ENCODE assay signal across 23 mouse cellular contexts in genomic region chr2:137064513-137064912, GRCm38 (mm10). TPM values are rescaled to one million over a fixed set of nuclear protein-coding genes. Genes with fewer than 3 reads are reported as not detected.
DNase-seq lines count a peak whose midpoint lies in the region; ATAC-seq and TF ChIP-seq lines count a peak whose summit lies in the region.
"Had no signal": no experiment of that assay in that cellular context is flagged by ENCODE, and none has a peak within 500 bp of the region (broad histone marks: within the 10 kb centered on the region; RNA-seq: fewer than 3 reads in every experiment).

No protein-coding gene starts in this region.

- peak overlapping the region; percentile 56 for H3K27ac ChIP-seq in hindbrain, embryonic 10.5 days
- no peak overlapping the region for H3K27ac ChIP-seq in hindbrain, embryonic 12.5 days
- no peak overlapping the region for H3K27ac ChIP-seq in midbrain, embryonic 12.5 days (replicated peaks)
- H3K27ac ChIP-seq in midbrain, postnatal 0 days (ENCODE audit: low read depth, low read length), result no peak overlapping the region
- peak overlapping the region; percentile 60 for H3K27ac ChIP-seq in embryonic fibroblast, embryonic 13.5 days (ENCODE audit: insufficient read depth, low read length)
- H3K27ac ChIP-seq in kidney, embryonic 15.5 days, result no peak overlapping the region
- H3K27ac ChIP-seq: embryonic facial prominence, embryonic 12.5 days; forebrain, embryonic 13.5 days; heart, adult 2 months; heart, embryonic 15.5 days; hindbrain, postnatal 0 days had no signal

- no peak overlapping the region for H3K4me3 ChIP-seq in hindbrain, embryonic 10.5 days
- H3K4me3 ChIP-seq in hindbrain, embryonic 12.5 days, result no peak overlapping the region
- no peak overlapping the region for H3K4me3 ChIP-seq in midbrain, embryonic 12.5 days
- H3K4me3 ChIP-seq in midbrain, postnatal 0 days (ENCODE audit: low read depth, low read length), result no peak overlapping the region
- no peak overlapping the region for H3K4me3 ChIP-seq in embryonic fibroblast, embryonic 13.5 days (ENCODE audit: insufficient read depth, low read length)
- H3K4me3 ChIP-seq in kidney, embryonic 15.5 days (replicated peaks), result no peak overlapping the region
- H3K4me3 ChIP-seq: embryonic facial prominence, embryonic 12.5 days; forebrain, embryonic 13.5 days; heart, adult 2 months; heart, embryonic 15.5 days had no signal

- H3K9ac ChIP-seq in hindbrain, embryonic 12.5 days, result no peak overlapping the region
- H3K9ac ChIP-seq in midbrain, embryonic 12.5 days (replicated peaks), result no peak overlapping the region
- H3K9ac ChIP-seq in midbrain, postnatal 0 days (replicated peaks; ENCODE audit: low read length, poor library complexity, severe bottlenecking), result no peak overlapping the region
- H3K9ac ChIP-seq in kidney, embryonic 15.5 days, result no peak overlapping the region
- H3K9ac ChIP-seq: embryonic facial prominence, embryonic 12.5 days; forebrain, embryonic 13.5 days; forebrain, postnatal 0 days; heart, embryonic 15.5 days had no signal

- H3K36me3 ChIP-seq in hindbrain, embryonic 10.5 days, result peaks cover 16% of the 10 kb centered on the region
- no peaks in the 10 kb centered on the region for H3K36me3 ChIP-seq in hindbrain, embryonic 12.5 days
- no peaks in the 10 kb centered on the region for H3K36me3 ChIP-seq in midbrain, embryonic 12.5 days
- no peaks in the 10 kb centered on the region for H3K36me3 ChIP-seq in midbrain, postnatal 0 days (ENCODE audit: insufficient read depth, low read length)
- H3K36me3 ChIP-seq in kidney, embryonic 15.5 days, result no peaks in the 10 kb centered on the region
- H3K36me3 ChIP-seq: embryonic facial prominence, embryonic 12.5 days; heart, embryonic 15.5 days had no signal

- no peak overlapping the region for H3K4me2 ChIP-seq in hindbrain, embryonic 12.5 days (replicated peaks)
- no peak overlapping the region for H3K4me2 ChIP-seq in midbrain, embryonic 12.5 days (replicated peaks)
- no peak overlapping the region for H3K4me2 ChIP-seq in midbrain, postnatal 0 days (ENCODE audit: low read depth, low read length, poor library complexity, severe bottlenecking)
- no peak overlapping the region for H3K4me2 ChIP-seq in kidney, embryonic 15.5 days
- H3K4me2 ChIP-seq: embryonic facial prominence, embryonic 12.5 days; forebrain, embryonic 13.5 days; heart, embryonic 11.5 days; heart, embryonic 15.5 days had no signal

- 69% methylated on average over 3 of the region's 3 CpGs for WGBS in hindbrain, embryonic 10.5 days
- WGBS in hindbrain, embryonic 12.5 days, result 38% methylated on average over 3 of the region's 3 CpGs
- WGBS in midbrain, embryonic 12.5 days, result 41% methylated on average over 3 of the region's 3 CpGs
- 22% methylated on average over 3 of the region's 3 CpGs for WGBS in midbrain, postnatal 0 days
- WGBS in kidney, embryonic 15.5 days, result 56% methylated on average over 3 of the region's 3 CpGs

- no peak for DNase-seq in hindbrain, embryonic 10.5 days (ENCODE audit: low spot score)
- no peak for DNase-seq in midbrain, postnatal 0 days (ENCODE audit: low spot score)
- peak; percentile 26 for DNase-seq in 3T3-L1 (ENCODE audit: low read depth, low spot score)
- DNase-seq in cerebellum, postnatal 25 days, result no peak
- DNase-seq: adrenal gland, adult 2 months; adrenal gland, postnatal 25 days; cerebellum, adult 2 months; cerebellum, postnatal 10 days; forebrain, postnatal 0 days; gastrocnemius, postnatal 14 days; heart, adult 2 months; heart, postnatal 14 days had no signal

- H3K27me3 ChIP-seq in hindbrain, embryonic 10.5 days (ENCODE audit: insufficient read depth, poor library complexity, severe bottlenecking), result no peaks in the 10 kb centered on the region
- no peaks in the 10 kb centered on the region for H3K27me3 ChIP-seq in hindbrain, embryonic 12.5 days
- H3K27me3 ChIP-seq in midbrain, embryonic 12.5 days, result no peaks in the 10 kb centered on the region
- H3K27me3 ChIP-seq in midbrain, postnatal 0 days (ENCODE audit: insufficient read depth, low read length), result no peaks in the 10 kb centered on the region
- no peaks in the 10 kb centered on the region for H3K27me3 ChIP-seq in kidney, embryonic 15.5 days
- H3K27me3 ChIP-seq: embryonic facial prominence, embryonic 12.5 days; forebrain, embryonic 13.5 days; heart, embryonic 15.5 days had no signal

- no peak for TF ChIP-seq POLR2A in embryonic fibroblast, embryonic 13.5 days (IDR thresholded peaks at IDR 0.05; ENCODE audit: low read depth, low read length)

- no peak for ATAC-seq in hindbrain, embryonic 12.5 days (ENCODE audit: low FRiP score)
- ATAC-seq in midbrain, embryonic 12.5 days (ENCODE audit: low FRiP score, low read depth), result peak; percentile 47; the same call in 1 of the 2 replicates
- ATAC-seq in midbrain, postnatal 0 days (ENCODE audit: low FRiP score), result no peak
- ATAC-seq in kidney, embryonic 15.5 days (replicated peaks; ENCODE audit: low FRiP score), result no peak
- ATAC-seq: forebrain, embryonic 13.5 days; forebrain, postnatal 0 days; hindbrain, postnatal 0 days had no signal

- H3K9me3 ChIP-seq in hindbrain, embryonic 10.5 days, result no peaks in the 10 kb centered on the region
- no peaks in the 10 kb centered on the region for H3K9me3 ChIP-seq in hindbrain, embryonic 12.5 days (replicated peaks)
- no peaks in the 10 kb centered on the region for H3K9me3 ChIP-seq in midbrain, embryonic 12.5 days
- no peaks in the 10 kb centered on the region for H3K9me3 ChIP-seq in midbrain, postnatal 0 days (ENCODE audit: low read length)
- H3K9me3 ChIP-seq in kidney, embryonic 15.5 days (replicated peaks), result no peaks in the 10 kb centered on the region
- H3K9me3 ChIP-seq: embryonic facial prominence, embryonic 12.5 days; forebrain, embryonic 13.5 days; heart, embryonic 15.5 days had no signal

- peaks cover 44% of the 10 kb centered on the region for H3K4me1 ChIP-seq in hindbrain, embryonic 10.5 days (replicated peaks)
- H3K4me1 ChIP-seq in hindbrain, embryonic 12.5 days, result peaks cover 15% of the 10 kb centered on the region
- H3K4me1 ChIP-seq in midbrain, embryonic 12.5 days, result peaks cover 15% of the 10 kb centered on the region
- no peaks in the 10 kb centered on the region for H3K4me1 ChIP-seq in midbrain, postnatal 0 days (ENCODE audit: insufficient read depth, low read length)
- H3K4me1 ChIP-seq in embryonic fibroblast, embryonic 13.5 days (ENCODE audit: control insufficient read depth, insufficient read depth, low read length), result peaks cover 24% of the 10 kb centered on the region
- H3K4me1 ChIP-seq in kidney, embryonic 15.5 days, result 0 out of 2 replicates have a peak, but pooled peaks cover 9% of the 10 kb centered on the region
- H3K4me1 ChIP-seq: embryonic facial prominence, embryonic 12.5 days had no signal

- no peak for TF ChIP-seq CTCF in midbrain, postnatal 0 days (IDR thresholded peaks at IDR 0.05)
- TF ChIP-seq CTCF in embryonic fibroblast, embryonic 13.5 days (IDR thresholded peaks at IDR 0.05; ENCODE audit: borderline replicate concordance, insufficient read depth, low read length), result no peak

RNA-seq across cellular contexts. Expression of gene Jag1, which starts 51.9 kb away (rescaled TPM):
- polyA plus RNA-seq in hindbrain, embryonic 10.5 days (2016; fragmentation: Nextera tagmentation; extraction: Ambion mirVana), result 21.2 and 30.5 TPM in 2 replicates
- polyA plus RNA-seq in hindbrain, embryonic 12.5 days (2016; fragmentation: Nextera tagmentation; extraction: Ambion mirVana), result 31.6 and 34.0 TPM in 2 replicates
- 51.2 and 53.0 TPM in 2 replicates for polyA plus RNA-seq in midbrain, embryonic 12.5 days (2016; fragmentation: Nextera tagmentation; extraction: Ambion mirVana)
- 8.7 and 10.1 TPM in 2 replicates for total RNA-seq in midbrain, postnatal 0 days (2014; rRNA removed)
- polyA plus RNA-seq in midbrain, postnatal 0 days (2015; fragmentation: Nextera tagmentation; extraction: Ambion mirVana), result 4.3 and 4.4 TPM in 2 replicates
- 48.2 and 67.6 TPM in 2 replicates for polyA plus RNA-seq in embryonic fibroblast, embryonic 13.5 days (2011; ENCODE audit: insufficient read length, low read depth, missing spikeins)
- 52.2 and 54.6 TPM in 2 replicates for polyA plus RNA-seq in kidney, embryonic 15.5 days (2015; fragmentation: Nextera tagmentation; extraction: Ambion mirVana)
- total RNA-seq: common myeloid progenitor, adult 5-6 weeks; MEL had no signal

Comparison
In these comparisons a context has a peak if more than half of its experiments do, and no peak if none do; other contexts are left out.
1. H3K27ac ChIP-seq: peak in hindbrain, embryonic 10.5 days (single experiment) and embryonic fibroblast, embryonic 13.5 days (single experiment); none in hindbrain, embryonic 12.5 days (single experiment), midbrain, embryonic 12.5 days (single experiment), midbrain, postnatal 0 days (single experiment) and kidney, embryonic 15.5 days (single experiment).